Mouse (Mus musculus) gastrocnemius, postnatal 10 days (tissue): ENCODE data around the gene Tgoln1. TPM values are rescaled to one million over a fixed set of nuclear protein-coding genes. Genes with fewer than 3 reads are reported as not detected.

Source experiments
- DNase-seq: peaks from one replicate; pipeline ENCODE4 v3.0.0; 2021; ENCODE audit warnings: mixed read lengths
- total RNA-seq, 2 experiments: library from RNA; stranded (reverse); gene quantifications; 2 replicates each; pipeline ENCODE4 v1.2.3; 2021

The Tgoln1 gene
- total RNA-seq, 2 experiments from 2014 or later, result 22.8 to 25.2 TPM

DNA sequence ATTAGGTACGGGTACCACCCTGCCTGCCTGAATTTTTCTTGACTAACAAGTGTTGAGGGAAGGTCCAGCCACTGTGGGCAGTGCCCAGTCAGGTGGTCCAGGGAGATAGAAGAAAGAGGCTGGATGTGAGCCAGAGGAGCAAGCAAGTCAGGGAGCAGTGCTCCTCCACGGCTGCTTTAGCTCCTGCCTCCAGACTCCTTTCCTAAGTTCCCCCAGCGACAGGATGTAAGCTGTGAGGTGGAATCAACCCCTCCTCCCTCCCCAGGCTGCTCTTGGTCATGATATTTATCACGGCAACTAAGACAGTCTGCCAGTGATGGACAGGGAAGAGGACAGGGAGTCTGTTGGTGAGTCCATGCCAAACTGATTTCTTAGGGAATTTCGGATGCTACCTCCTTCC lies 22.9 kb downstream of the Tgoln1 start:
- no peak for DNase-seq

DNA sequence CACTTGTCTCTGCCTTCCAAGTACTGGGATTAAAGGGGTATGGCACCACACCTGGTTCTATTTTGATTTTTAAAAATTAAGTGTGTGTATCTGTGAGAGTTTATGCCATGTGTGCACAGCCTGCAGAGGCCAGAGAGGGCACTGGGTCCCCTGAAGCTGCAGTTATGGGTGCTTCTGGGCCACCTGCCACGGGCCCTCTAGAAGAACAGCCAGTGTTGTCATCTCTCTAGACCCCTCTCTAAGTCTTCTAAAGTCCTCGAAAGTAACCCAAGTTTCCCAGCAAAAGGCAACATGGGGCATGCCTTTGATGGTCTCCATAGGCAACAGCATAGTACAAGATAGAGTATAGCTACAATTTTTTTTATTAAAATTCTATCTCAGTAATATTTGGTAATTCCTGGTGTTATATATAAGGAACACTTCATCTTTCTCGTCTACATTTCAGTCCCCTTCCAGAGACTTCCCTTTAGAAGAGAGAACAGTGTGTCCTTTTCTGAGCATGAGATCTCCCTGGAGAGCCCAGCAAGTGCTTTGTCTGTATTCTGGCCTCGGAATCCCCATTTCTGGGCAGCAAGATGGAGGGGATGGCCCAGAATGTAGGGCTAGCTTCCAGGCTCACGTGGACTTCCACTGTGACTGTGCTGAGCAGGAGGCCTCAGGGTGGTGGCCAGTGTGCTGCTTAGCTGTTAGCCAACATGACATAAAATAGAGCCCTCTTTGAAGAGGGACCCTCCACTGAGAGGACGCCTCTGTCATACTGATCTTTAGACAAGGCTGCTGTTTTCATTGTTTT lies 23.6 kb downstream of the Tgoln1 start:
- no peak for DNase-seq

DNA sequence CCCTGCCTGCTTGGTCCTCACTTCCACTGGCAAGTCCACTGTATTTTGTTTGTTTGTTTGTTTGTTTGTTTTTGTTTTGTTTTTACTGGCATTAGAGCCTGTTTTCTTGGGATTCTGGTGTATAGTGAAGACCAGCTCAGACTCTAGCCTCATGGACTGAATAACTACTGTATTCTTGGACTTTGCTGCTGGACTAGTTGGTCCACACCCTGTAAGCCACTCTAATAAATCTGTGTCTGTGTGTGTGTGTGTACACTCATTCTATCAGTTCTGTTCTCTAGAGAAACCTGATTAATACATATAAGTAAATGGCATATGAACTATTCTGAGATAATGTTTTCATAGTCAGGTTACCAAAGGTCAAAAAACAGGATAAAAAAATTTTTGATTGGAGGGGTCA lies 26.7 kb downstream of the Tgoln1 start:
- no peak for DNase-seq

DNA sequence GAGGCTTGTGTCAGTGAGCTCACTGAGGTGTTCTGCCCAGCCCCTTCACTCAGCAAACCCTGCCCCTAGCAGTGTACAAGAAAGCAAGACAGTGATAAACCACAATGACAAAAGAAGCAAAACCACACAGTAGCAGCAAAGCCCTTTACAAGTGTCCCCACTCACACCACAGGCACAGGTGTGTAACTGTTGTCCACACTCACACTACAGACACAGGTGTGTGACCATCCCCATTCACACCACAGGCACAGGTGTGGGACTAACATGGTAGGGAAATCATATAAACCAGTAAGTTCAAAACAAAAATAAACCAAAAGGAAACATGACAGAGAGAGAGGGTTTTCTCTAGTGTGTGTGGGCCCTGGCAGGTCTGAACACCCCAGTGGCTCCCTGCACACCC lies 28.5 kb downstream of the Tgoln1 start:
- no peak for DNase-seq

DNA sequence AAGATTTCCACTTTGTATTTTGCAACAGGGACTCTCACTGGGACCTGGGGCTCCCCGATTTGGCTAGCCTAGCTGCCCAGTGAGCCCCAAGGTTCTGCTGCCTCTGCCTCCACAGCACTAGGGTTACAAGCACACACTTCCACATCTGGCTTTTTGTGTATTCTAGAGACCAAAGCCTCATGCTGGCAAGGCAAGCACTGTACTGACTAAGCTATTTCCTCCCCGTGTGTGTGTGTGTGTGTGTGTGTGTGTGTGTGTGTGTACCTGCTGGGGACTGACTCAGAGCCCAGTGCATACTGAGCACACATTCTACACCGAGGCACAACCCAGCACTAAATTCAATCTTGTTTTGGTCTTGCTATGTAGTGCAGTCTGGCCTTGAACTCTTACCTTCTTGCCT lies 30.1 kb downstream of the Tgoln1 start:
- no peak for DNase-seq

DNA sequence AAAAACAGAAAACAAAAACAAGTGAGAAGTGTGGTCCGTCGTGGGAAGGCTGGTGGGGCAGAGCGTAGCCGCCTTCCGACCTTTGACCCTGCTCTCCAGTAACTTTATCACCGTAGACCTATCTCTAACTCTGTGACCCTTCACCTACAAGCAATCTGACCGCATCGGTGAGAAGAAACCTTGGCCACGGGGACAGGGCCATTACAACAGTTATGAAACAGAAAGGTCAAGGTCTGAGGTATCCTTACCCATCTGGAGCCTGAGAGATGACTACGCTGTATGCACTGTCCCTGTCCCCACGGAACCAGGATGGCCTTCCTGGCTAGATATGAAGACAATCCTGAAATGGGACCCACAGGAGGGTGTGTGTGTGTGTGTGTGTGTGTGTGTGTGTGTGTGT lies 32.6 kb downstream of the Tgoln1 start:
- DNase-seq, result no peak

DNA sequence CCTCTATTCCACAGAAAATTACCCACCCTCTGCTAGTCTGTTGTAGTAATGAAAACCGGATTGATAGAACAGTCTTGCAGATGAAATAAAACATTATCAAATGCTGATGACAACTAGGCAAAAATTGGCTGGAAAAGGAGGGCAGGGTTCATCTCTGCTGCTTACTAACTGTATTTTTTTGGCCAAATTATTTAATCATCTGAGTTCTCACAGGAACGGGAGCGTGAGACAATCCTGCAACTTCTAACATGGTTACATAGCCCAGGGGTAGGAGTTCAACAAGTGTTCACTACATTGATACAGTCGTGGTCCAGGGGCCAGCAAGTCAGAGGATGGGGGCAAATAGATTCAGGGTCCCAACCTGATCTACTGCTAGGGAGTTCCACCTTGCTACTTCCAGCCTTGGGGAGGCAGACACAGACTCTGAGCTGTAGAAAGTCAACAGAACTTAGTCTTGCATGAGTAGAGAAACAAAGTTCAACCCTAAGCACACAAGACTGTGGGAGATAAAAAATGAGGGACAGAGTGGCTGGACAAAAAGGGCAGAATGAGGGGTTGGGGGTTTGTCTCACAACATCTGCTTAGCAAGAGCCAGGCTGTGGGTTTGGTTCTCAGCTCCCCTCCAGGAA lies 33.5 kb downstream of the Tgoln1 start:
- DNase-seq, result no peak

DNA sequence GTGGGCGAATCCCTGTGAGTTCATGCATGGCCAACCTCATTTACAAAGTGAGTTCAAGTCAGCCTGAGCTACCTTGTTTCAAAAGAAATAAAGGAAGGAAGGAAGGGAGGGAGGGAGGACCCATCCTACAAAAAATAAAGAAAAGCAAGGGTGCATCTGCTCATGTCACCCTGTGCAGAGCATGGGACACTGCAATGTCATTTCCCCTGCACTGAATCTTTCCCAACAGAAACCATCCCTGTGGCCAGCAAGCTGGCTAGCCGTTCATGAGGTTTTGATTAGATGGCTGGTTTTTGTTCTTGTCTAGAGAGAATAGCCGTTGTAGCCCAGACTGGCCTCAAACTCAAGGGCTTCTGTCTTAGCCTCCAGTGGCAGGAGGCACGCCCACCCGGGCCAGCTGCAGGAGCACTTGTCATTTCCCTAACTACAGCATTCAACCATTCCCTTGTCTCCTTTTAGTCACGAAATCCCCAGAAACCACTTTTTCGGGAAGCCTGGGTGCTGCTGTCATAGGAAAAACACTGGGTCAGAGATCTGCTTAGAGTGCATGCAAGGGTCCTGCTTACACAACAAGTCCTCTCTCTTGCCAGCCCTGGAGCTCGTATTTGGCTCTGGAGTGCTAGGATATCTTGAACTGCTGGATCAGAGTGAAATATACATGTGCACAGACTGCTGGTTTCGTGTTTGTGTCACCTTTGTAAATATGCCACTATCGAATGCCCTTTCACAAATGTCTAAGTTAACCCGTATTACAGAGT lies 35.0 kb downstream of the Tgoln1 start:
- no peak for DNase-seq

DNA sequence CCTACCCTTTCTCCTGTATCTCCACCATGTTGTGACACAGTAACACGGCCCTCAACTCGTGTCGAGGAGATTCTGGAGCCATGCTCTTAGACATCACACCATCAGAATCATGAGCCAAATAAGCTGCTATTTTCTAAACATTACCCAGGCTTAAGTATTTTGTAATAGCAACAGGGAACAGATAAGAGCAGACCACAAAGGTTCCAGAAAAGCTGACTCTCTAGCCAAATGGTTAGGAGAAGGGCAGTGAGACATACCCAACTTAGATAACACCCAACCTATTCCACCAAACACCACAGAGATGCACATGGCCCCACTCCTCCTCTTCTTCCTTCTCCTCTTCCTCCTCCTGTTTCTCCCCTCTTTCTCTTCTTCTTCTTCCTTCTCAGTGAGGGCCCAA lies 40.8 kb downstream of the Tgoln1 start:
- no peak for DNase-seq

DNA sequence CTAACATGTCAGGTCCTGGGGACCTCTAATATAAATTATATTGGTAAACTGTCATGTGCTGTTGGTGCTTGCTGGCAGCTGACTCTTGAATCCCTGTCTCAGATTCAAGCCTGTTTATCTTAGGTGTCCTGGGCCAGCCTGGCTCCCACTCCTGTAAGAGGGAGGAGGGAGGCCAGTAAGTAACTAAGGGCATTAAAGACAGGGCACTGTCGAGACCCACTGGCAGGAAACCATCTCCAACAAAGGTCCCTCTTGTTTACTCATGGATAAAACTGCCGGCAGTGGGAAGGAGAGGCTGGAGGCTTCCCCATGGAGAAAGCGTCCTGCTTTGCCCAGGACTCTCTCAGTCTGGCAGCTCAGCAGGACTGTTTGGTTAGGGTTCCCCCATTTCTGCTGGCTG lies 45.0 kb downstream of the Tgoln1 start:
- DNase-seq, result no peak

DNA sequence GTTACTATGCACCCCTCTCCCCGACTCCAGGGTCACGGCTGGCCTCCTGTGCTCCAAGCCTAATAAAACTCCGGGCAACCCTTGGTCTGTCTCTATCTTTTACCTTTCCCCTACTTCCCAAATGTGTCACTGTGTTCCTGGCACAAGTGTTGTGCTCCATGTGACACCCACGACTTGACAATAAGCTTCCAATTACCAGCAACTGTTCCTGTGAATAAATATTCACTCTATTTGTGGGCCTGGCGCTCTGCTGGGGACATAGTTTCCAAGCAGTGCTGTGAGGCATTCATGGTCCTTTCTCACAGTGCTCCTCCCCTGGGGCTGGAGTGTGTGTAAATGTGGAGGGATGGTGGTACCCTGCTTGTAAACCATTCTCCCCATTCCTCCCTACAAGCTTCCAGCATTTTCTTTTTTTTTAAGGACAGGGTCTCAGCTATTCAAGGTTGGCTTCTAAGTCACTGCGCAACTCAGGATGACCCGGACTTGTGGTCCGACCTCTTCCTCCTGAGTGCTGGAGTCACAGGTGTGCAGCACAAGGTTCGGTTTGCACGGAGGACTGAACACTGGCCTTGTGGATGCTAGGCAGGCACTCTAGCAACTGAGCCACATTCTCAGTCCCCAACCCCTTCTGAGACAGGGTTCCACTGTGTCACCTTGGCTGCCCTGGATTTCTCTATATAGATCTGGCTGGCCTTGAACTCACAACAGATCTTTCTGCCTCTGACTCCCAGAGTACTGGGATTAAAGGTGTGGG lies 46.0 kb downstream of the Tgoln1 start:
- no peak for DNase-seq

DNA sequence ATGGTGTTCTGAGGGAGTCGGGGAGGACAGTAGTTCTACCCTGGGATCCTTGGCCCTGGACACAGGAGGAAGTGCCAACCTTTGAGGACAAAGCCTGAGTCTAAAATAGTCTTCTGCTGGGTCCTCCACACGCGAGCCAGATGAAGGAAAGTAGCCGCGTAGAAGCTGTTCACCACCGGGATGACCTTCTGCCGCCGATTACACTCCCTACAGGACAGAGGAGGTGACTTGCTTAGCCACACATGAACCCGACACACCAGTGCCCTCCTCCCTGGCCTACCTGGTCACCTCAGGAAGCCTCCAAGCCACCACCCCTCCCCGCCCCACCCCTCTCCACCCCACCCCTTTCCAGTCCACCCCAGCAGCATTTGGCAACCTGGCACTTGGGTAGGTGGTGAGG lies 48.1 kb downstream of the Tgoln1 start:
- DNase-seq, result no peak

DNA sequence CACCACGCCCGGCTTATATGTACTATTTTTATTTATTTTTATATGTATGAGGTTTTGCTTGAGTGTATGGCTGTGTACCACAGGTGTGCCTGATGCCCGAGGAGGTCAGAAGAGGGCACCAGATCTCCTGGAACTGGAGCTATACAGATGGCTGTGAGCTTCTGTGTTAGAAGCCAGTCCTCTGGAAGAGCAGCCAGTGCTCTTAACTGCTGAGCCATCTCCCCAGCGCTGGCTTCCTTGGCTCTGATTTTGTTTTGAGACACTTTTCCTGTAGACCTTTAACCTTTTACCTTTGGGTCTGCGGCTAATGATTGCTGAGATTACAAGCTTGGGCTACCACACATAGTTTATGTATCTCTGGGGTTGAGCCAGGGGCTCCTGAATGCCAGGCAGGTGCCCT lies 49.3 kb downstream of the Tgoln1 start:
- DNase-seq, result no peak

DNA sequence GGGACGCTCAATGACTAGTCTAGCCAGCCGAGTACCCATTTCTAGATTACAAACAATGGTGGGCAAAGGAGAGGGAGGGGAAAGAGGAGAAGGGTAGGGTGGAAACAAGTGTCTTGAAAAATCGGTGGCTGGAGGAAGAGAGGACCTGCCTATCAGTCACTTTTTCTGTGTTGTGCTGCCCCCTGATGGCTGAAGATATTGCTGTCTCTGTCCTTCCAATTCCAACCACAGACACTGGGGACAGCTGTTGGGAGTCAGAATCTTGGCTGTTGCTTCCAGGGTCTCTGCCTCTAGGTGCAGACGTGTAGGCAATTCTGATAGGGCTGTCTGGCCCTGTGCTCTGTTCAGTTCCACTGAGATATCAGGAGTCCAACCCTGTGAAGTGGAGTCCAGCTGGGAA lies 50.8 kb downstream of the Tgoln1 start:
- DNase-seq, result peak; percentile 86

DNA sequence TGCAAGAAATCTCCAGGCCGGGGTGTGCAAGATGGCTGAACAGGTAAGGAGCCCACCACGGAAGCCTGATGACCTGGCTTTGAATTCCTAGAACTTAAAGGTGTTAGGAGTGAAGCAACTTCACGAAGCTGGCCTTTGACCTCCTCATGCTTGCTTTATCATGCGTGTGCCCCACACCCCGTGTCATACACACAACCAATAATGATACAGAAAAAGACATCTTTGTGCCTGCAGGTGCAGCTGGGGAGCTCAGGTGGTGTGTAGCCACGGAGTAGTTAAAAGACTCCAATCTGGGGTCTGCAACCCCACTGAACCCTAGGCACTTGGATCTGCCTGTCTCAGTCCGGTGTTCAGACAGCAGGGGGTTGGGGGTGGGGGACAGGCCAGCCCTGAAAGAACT lies 51.3 kb downstream of the Tgoln1 start:
- no peak for DNase-seq

DNA sequence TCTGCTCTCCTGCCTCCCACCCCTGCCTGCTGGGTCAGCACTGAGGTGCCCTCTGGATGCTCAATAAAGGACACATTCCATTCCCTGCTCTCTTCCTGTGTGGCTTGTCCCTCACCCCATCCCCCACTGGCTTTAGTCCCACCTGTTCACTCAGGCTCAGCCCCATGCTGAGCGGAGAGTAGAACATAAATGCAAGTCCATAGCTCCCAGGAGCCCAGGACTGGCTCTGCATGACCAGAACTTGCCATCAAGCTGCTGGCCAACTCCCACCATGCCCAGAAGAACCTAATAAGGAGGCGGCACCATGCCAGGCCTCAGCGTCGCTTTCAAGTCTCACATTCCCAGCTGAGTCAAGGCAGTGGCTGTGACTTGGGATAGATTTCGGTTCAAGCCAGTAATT lies 53.9 kb downstream of the Tgoln1 start:
- DNase-seq, result peak; percentile 23

DNA sequence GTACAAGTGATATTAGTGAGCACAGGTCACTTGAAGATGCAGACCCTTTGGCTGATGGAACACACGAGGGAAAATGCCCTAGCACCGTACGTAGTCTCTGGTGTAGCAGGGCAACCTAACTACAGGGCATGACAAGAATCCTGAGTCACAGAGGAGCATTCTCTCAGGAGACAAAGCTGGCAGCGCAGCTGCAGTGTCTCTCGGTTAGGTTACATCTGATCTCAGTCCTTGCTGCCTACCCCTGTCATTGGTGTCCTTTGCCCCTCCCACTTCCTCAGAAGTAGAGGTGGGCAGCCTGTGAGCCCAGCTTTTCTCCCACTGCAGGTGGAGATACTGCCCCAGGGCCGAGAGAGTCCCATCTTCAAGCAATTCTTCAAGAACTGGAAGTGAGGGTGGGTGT lies 54.3 kb downstream of the Tgoln1 start:
- DNase-seq, result no peak

DNA sequence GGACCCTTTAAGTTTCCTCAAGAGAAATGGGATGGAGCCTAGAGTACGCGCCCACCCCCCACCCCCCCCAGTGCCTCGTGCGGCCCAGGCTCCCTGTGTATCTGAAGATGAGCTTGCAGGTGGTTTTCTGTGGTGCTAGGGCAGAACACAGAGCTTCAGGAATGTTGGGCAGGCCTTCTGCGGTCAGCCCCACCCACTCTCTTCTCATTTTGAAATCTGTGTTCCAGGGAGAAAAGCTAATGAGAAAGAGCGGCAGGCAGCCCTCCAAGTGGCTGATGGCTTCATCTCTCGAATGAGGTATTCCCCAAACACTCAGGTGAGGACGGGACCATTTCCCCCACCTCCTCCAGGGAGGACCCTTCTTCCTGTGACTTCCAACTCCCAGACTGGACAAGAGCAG lies 56.0 kb downstream of the Tgoln1 start:
- no peak for DNase-seq
